Mouse (Mus musculus): ENCODE results near the gene Slamf7. TPM values are rescaled to one million over a fixed set of nuclear protein-coding genes. Genes with fewer than 3 reads are reported as not detected.
"Not testable (repeated sequence)": the region's sequence is repeated elsewhere in the genome, so short reads cannot be mapped to it uniquely, and the experiment has no call there.

The Slamf7 gene
- polyA plus RNA-seq (2016; fragmentation: Nextera tagmentation; extraction: Ambion mirVana) = not detected in 2 replicates

DNA sequence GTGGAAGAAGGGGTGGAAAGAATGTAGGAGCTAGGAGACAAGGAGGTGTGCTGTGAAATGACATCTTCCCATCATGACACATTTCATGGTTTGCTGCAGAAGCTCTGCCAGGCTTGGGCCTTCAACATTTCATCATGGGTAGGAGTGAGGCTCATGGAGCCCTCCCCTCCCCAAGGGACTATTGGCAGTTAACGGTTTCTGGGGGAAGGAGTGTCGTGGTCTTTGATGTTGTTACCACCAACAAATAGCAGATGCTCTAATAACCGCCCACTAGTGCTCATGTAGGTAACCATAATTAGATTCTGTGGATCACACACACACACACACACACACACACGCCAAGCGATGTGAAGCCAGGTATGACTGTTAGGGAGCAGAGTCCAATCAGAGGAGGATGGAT is at the start of gene Slamf7:
Gene Slamf7, minus strand, starts transcription at position 302 of the 400 bp plus-strand sequence.
- Histone ChIP-seq H3K36me3 (no peaks in the 10 kb centered on the region), H3K27me3 (no peaks in the 10 kb centered on the region), H3K4me1 (replicated peaks) (no peaks in the 10 kb centered on the region), H3K9me3 (no peaks in the 10 kb centered on the region), H3K27ac (no peak within 1 kb of the TSS), H3K9ac (replicated peaks) (no peak within 1 kb of the TSS), H3K4me2 (no peak within 1 kb of the TSS), H3K4me3 (replicated peaks) (no peak within 1 kb of the TSS)
- ATAC-seq (ENCODE audit: insufficient number of reproducible peaks, insufficient read depth, low FRiP score, low TSS enrichment, low read depth) = no peak
- WGBS = 80% methylated on average over 5 of the region's 5 CpGs

DNA sequence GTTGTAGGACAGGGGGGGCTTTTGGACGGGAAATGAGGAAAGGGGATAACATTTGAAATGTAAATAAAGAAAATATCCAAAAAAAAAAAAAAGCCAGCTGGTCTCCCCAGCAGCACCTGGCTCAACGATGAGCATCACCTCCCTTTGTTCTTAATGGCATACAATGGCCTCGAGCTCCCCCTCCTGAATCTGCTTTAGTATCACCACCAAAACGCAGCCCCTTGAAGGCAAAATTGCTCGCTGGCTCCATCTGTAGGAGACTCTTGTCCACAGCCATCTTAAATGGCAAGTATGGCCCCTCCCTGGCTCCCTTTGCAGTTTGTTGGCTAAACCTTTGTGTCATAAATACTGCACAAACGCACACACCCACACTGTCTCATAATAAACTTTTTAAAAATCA is 46.1 kb upstream of the Slamf7 start:
- Histone ChIP-seq H3K4me2 (no peak overlapping the region), H3K9ac (replicated peaks) (no peak overlapping the region), H3K36me3 (no peaks in the 10 kb centered on the region), H3K4me3 (replicated peaks) (no peak overlapping the region), H3K9me3 (no peaks in the 10 kb centered on the region), H3K27me3 (no peaks in the 10 kb centered on the region), H3K27ac (no peak overlapping the region), H3K4me1 (replicated peaks) (no peaks in the 10 kb centered on the region)
- no peak for ATAC-seq (ENCODE audit: insufficient number of reproducible peaks, insufficient read depth, low FRiP score, low TSS enrichment, low read depth)
- 18% methylated on average over 6 of the region's 6 CpGs for WGBS

GRCm38 (mm10) chr1:171693918-171694317 is 41.1 kb upstream of the Slamf7 start:
- no peaks in the 10 kb centered on the region for H3K36me3 ChIP-seq
- no peak overlapping the region for H3K9ac ChIP-seq (replicated peaks)
- 79% methylated on average over 1 of the region's 1 CpGs for WGBS
- no peak overlapping the region for H3K27ac ChIP-seq
- H3K4me3 ChIP-seq (replicated peaks) = no peak overlapping the region
- no peaks in the 10 kb centered on the region for H3K4me1 ChIP-seq (replicated peaks)
- H3K27me3 ChIP-seq = no peaks in the 10 kb centered on the region
- H3K9me3 ChIP-seq = peaks cover 4% of the 10 kb centered on the region; the same call in 1 of the 2 replicates
- ATAC-seq (ENCODE audit: insufficient number of reproducible peaks, insufficient read depth, low FRiP score, low TSS enrichment, low read depth) = no peak
- H3K4me2 ChIP-seq = no peak overlapping the region

- Histone ChIP-seq H3K4me1 (replicated peaks) (no peaks in the 10 kb centered on the region), H3K4me3 (replicated peaks) (no peak overlapping the region), H3K9me3 (no peaks in the 10 kb centered on the region), H3K36me3 (no peaks in the 10 kb centered on the region), H3K4me2 (no peak overlapping the region), H3K9ac (replicated peaks) (no peak overlapping the region), H3K27me3 (no peaks in the 10 kb centered on the region), H3K27ac (no peak overlapping the region)
- 81% methylated on average over 4 of the region's 4 CpGs for WGBS
- ATAC-seq (ENCODE audit: insufficient number of reproducible peaks, insufficient read depth, low FRiP score, low TSS enrichment, low read depth) = no peak
These were observed 34.5 kb upstream of the Slamf7 start for GRCm38 (mm10) chr1:171687320-171687719.

DNA sequence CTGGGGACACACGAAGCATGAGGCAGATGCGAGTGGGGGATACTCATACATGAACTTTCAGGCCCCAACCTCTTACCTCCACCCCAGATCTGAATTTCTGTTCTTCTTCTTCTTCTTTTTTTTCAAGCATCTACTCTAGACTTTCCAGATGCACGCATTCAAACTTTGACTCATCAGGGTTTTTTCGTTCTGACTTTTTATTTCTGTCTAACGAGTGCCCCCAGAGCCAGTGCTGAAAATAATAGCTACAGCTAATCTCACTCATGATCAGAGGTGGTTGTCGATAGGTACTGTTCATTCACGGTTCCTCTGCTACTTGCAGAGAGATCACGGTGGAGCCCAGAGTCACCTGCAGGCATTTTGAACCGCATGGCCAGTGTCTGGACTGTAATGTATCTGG is 32.1 kb upstream of the Slamf7 start:
- H3K4me1 ChIP-seq (replicated peaks) = no peaks in the 10 kb centered on the region
- WGBS = 92% methylated on average over 9 of the region's 9 CpGs
- H3K4me2 ChIP-seq = no peak overlapping the region
- no peaks in the 10 kb centered on the region for H3K36me3 ChIP-seq
- H3K9me3 ChIP-seq = no peaks in the 10 kb centered on the region
- H3K4me3 ChIP-seq (replicated peaks) = no peak overlapping the region
- H3K27ac ChIP-seq = no peak overlapping the region
- ATAC-seq (ENCODE audit: insufficient number of reproducible peaks, insufficient read depth, low FRiP score, low TSS enrichment, low read depth) = no peak
- no peak overlapping the region for H3K9ac ChIP-seq (replicated peaks)
- no peaks in the 10 kb centered on the region for H3K27me3 ChIP-seq

GRCm38 (mm10) chr1:171681531-171682299 is 28.9 kb upstream of the Slamf7 start, which contains the start of gene Cd48:
Cd48 (plus strand) TSS chr1:171682009.
- Histone ChIP-seq H3K27me3 (no peaks in the 10 kb centered on the region), H3K9me3 (no peaks in the 10 kb centered on the region), H3K4me3 (replicated peaks) (no peak within 1 kb of the TSS), H3K9ac (replicated peaks) (no peak within 1 kb of the TSS), H3K27ac (no peak within 1 kb of the TSS), H3K4me2 (no peak within 1 kb of the TSS), H3K36me3 (no peaks in the 10 kb centered on the region), H3K4me1 (replicated peaks) (no peaks in the 10 kb centered on the region)
- no peak for ATAC-seq (ENCODE audit: insufficient number of reproducible peaks, insufficient read depth, low FRiP score, low TSS enrichment, low read depth)
- WGBS = 90% methylated on average over 14 of the region's 14 CpGs

- no peaks in the 10 kb centered on the region for H3K36me3 ChIP-seq
- H3K4me3 ChIP-seq (replicated peaks) = no peak overlapping the region
- H3K27me3 ChIP-seq = no peaks in the 10 kb centered on the region
- H3K27ac ChIP-seq = no peak overlapping the region
- H3K4me2 ChIP-seq = no peak overlapping the region
- WGBS = 84% methylated on average over 7 of the region's 7 CpGs
- no peak for ATAC-seq (ENCODE audit: insufficient number of reproducible peaks, insufficient read depth, low FRiP score, low TSS enrichment, low read depth)
- no peak overlapping the region for H3K9ac ChIP-seq (replicated peaks)
- H3K9me3 ChIP-seq = no peaks in the 10 kb centered on the region
- H3K4me1 ChIP-seq (replicated peaks) = no peaks in the 10 kb centered on the region
These were observed 28.2 kb upstream of the Slamf7 start for GRCm38 (mm10) chr1:171681009-171681408.

- Histone ChIP-seq H3K4me1 (replicated peaks) (no peaks in the 10 kb centered on the region), H3K36me3 (no peaks in the 10 kb centered on the region), H3K9me3 (no peaks in the 10 kb centered on the region), H3K27ac (no peak overlapping the region), H3K9ac (replicated peaks) (no peak overlapping the region), H3K27me3 (no peaks in the 10 kb centered on the region), H3K4me2 (no peak overlapping the region), H3K4me3 (replicated peaks) (no peak overlapping the region)
- WGBS = 72% methylated on average over 1 of the region's 1 CpGs
- no peak for ATAC-seq (ENCODE audit: insufficient number of reproducible peaks, insufficient read depth, low FRiP score, low TSS enrichment, low read depth)
These were observed 24.9 kb upstream of the Slamf7 start for GRCm38 (mm10) chr1:171677721-171678120.

GRCm38 (mm10) chr1:171674467-171674866 is 21.6 kb upstream of the Slamf7 start:
- no peak overlapping the region for H3K4me3 ChIP-seq (replicated peaks)

GRCm38 (mm10) chr1:171672854-171673475 is 20.1 kb upstream of the Slamf7 start:
- Histone ChIP-seq H3K27me3 (no peaks in the 10 kb centered on the region), H3K9me3 (no peaks in the 10 kb centered on the region), H3K4me2 (no peak overlapping the region), H3K27ac (no peak overlapping the region), H3K9ac (replicated peaks) (no peak overlapping the region), H3K36me3 (no peaks in the 10 kb centered on the region), H3K4me3 (replicated peaks) (no peak overlapping the region), H3K4me1 (replicated peaks) (no peaks in the 10 kb centered on the region)
- no peak for ATAC-seq (ENCODE audit: insufficient number of reproducible peaks, insufficient read depth, low FRiP score, low TSS enrichment, low read depth)
- WGBS = 69% methylated on average over 5 of the region's 5 CpGs

More at GRCm38 (mm10) chr1:171674467-171674866, 21.6 kb upstream of the Slamf7 start:
- H3K9me3 ChIP-seq = no peaks in the 10 kb centered on the region
- H3K27me3 ChIP-seq = no peaks in the 10 kb centered on the region
- no peak for ATAC-seq (ENCODE audit: insufficient number of reproducible peaks, insufficient read depth, low FRiP score, low TSS enrichment, low read depth)
- no peak overlapping the region for H3K27ac ChIP-seq
- no peaks in the 10 kb centered on the region for H3K36me3 ChIP-seq
- H3K9ac ChIP-seq (replicated peaks) = no peak overlapping the region
- H3K4me1 ChIP-seq (replicated peaks) = no peaks in the 10 kb centered on the region
- 71% methylated on average over 1 of the region's 1 CpGs for WGBS
- no peak overlapping the region for H3K4me2 ChIP-seq

DNA sequence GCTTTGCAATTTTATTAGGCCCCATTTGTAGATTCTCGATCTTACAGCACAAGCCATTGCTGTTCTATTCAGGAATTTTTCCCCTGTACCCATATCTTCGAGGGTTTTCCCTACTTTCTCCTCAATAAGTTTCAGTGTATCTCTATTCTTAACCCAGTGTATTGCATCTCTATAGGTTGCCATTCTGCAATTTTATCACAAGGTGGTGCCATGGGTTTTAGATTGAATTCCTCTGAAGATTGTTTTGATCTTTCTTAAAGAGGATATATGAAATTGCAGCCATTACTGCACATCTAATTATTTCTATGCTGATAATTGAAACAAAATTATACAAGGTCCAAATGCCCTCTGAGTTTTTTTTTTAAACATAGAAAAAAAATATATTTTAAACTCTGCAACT is 19.6 kb upstream of the Slamf7 start:
- 86% methylated on average over 2 of the region's 2 CpGs for WGBS
- H3K27ac ChIP-seq; ATAC-seq (ENCODE audit: insufficient number of reproducible peaks, insufficient read depth, low FRiP score, low TSS enrichment, low read depth); H3K4me1 ChIP-seq (replicated peaks); H3K36me3 ChIP-seq; H3K9ac ChIP-seq (replicated peaks); H3K27me3 ChIP-seq; H3K9me3 ChIP-seq; H3K4me3 ChIP-seq (replicated peaks); H3K4me2 ChIP-seq: not testable (repeated sequence)
